ENCODE assay signal across 9 mouse cellular contexts in the genomic region with DNA sequence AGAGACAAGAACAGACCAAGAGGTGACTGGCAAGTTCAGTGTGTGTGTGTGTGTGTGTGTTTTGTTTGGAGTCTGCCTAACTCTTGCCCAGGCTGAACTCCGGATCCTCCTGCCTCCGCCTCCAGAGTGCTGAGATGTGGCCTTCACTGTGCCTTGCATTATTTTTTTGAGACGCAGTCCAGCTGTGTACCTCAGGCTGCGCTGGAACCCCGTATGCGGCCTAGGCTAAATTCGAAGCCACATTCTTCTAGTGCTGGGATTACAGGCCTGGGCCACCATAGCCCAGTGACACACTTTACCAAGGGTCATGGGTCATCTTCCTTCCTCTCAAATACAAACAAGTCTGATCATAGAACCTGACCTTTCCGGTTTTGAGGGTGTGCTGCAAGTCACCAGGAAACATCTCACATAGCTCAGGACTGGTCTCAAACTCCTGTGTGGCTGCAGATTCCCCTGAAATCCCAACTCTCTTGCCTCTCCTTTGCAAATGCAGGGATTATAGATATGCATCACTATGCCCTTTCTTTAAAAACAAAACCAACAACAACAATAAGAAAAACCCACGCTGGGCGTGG. TPM values are rescaled to one million over a fixed set of nuclear protein-coding genes. Genes with fewer than 3 reads are reported as not detected.
DNase-seq lines count a peak whose midpoint lies in the region; ATAC-seq lines count a peak whose summit lies in the region.
"Had no signal": no experiment of that assay in that cellular context is flagged by ENCODE, and none has a peak within 500 bp of the region (broad histone marks: within the 10 kb centered on the region; RNA-seq: fewer than 3 reads in every experiment).

No protein-coding gene starts in this region.

- H3K36me3 ChIP-seq in megakaryocyte, embryonic 14.5 days (replicated peaks; ENCODE audit: low read length): peaks cover 51% of the 10 kb centered on the region
- peaks cover 48% of the 10 kb centered on the region for H3K36me3 ChIP-seq in limb, embryonic 10.5 days
- peaks cover 31% of the 10 kb centered on the region for H3K36me3 ChIP-seq in stomach, embryonic 14.5 days (ENCODE audit: control insufficient read depth, insufficient read depth, low read length)

- peak; percentile 36 for DNase-seq in adrenal gland, adult 2 months
- DNase-seq in adrenal gland, postnatal 4 days (ENCODE audit: low spot score in 2 of 2): no peak
- DNase-seq in limb, embryonic 10.5 days (ENCODE audit: low spot score): no peak
- no peak for DNase-seq in urinary bladder, postnatal 4 days (ENCODE audit: low spot score in 2 of 2)
- DNase-seq in left cerebral cortex, adult 8-10 months (ENCODE audit: low spot score in 2 of 2): no peak

- ATAC-seq in megakaryocyte, adult 5-6 weeks (ENCODE audit: poor library complexity, severe bottlenecking): no peak
- ATAC-seq in stomach, embryonic 14.5 days (ENCODE audit: insufficient number of reproducible peaks, insufficient read depth, low FRiP score, low read depth): no peak

- peaks cover 53% of the 10 kb centered on the region for H3K4me1 ChIP-seq in megakaryocyte, embryonic 14.5 days
- H3K4me1 ChIP-seq in limb, embryonic 10.5 days: peaks cover 10% of the 10 kb centered on the region
- H3K4me1 ChIP-seq in stomach, embryonic 14.5 days (ENCODE audit: control insufficient read depth, insufficient read depth, low read length): peaks cover 7% of the 10 kb centered on the region

- H3K27me3 ChIP-seq in megakaryocyte, embryonic 14.5 days (replicated peaks): no peaks in the 10 kb centered on the region
- no peaks in the 10 kb centered on the region for H3K27me3 ChIP-seq in limb, embryonic 10.5 days (ENCODE audit: low read depth, poor library complexity, severe bottlenecking)
- H3K27me3 ChIP-seq in stomach, embryonic 14.5 days (ENCODE audit: control insufficient read depth, insufficient read depth, low read length): no peaks in the 10 kb centered on the region

- H3K4me3 ChIP-seq in megakaryocyte, embryonic 14.5 days (replicated peaks): peak overlapping the region; percentile 97
- H3K4me3 ChIP-seq in limb, embryonic 10.5 days: peak overlapping the region; percentile 96
- H3K4me3 ChIP-seq in stomach, embryonic 14.5 days (ENCODE audit: low read depth, low read length): peak overlapping the region; percentile 64

- H3K4me2 ChIP-seq in stomach, embryonic 14.5 days (replicated peaks; ENCODE audit: low read depth, low read length): peak overlapping the region; percentile 77

- peak overlapping the region; percentile 97 for H3K9ac ChIP-seq in stomach, embryonic 14.5 days (replicated peaks; ENCODE audit: low read depth, low read length)

- peak overlapping the region; percentile 93 for H3K27ac ChIP-seq in limb, embryonic 10.5 days
- H3K27ac ChIP-seq in stomach, embryonic 14.5 days (ENCODE audit: low read length): peak overlapping the region; percentile 77; the same call in 1 of the 2 replicates

- no peaks in the 10 kb centered on the region for H3K9me3 ChIP-seq in megakaryocyte, embryonic 14.5 days
- no peaks in the 10 kb centered on the region for H3K9me3 ChIP-seq in limb, embryonic 10.5 days (replicated peaks)
- H3K9me3 ChIP-seq in stomach, embryonic 14.5 days (ENCODE audit: control insufficient read depth, low read depth, low read length): no peaks in the 10 kb centered on the region

- 78% methylated on average over 10 of the region's 10 CpGs for whole genome bisulfite sequencing in limb, embryonic 10.5 days
- WGBS in stomach, embryonic 14.5 days: 58% methylated on average over 10 of the region's 10 CpGs

RNA-seq across cellular contexts. Expression of gene Ubxn1, which starts 1.1 kb away (rescaled TPM):
- 100 to 1,000 TPM; 197 to 224 TPM for total RNA-seq in adrenal gland, adult 2 months (2021)
- polyA plus RNA-seq in adrenal gland, adult 2 months (2012; rRNA removed): 140 and 142 TPM in 2 replicates
- 100 to 1,000 TPM; 217 to 224 TPM for total RNA-seq in adrenal gland, postnatal 4 days (2021)
- 125 and 325 TPM in 2 replicates for polyA plus RNA-seq in megakaryocyte, embryonic 14.5 days (2012; ENCODE audit: insufficient read depth, low replicate concordance)
- 63.2 and 66.8 TPM in 2 replicates for total RNA-seq in megakaryocyte, adult 5-6 weeks (2015)
- total RNA-seq in megakaryocyte, adult 5-6 weeks (2017): 149 and 168 TPM in 2 replicates
- polyA plus RNA-seq in limb, embryonic 10.5 days (2016; fragmentation: Nextera tagmentation; extraction: Ambion mirVana): 211 and 228 TPM in 2 replicates
- polyA plus RNA-seq in stomach, embryonic 14.5 days (2014; fragmentation: Nextera tagmentation; extraction: Ambion mirVana): 154 and 162 TPM in 2 replicates
- 100 to 1,000 TPM; 110 to 127 (median 113) TPM for total RNA-seq in left cerebral cortex, adult 8-10 months (2022)

RNA-seq across cellular contexts. Expression of gene Uqcc3, which starts 8.4 kb away (rescaled TPM):
- total RNA-seq in adrenal gland, adult 2 months (2021): 10 to 100 TPM; 48.7 to 76.9 TPM
- polyA plus RNA-seq in adrenal gland, adult 2 months (2012; rRNA removed): 16.0 and 18.1 TPM in 2 replicates
- 10 to 100 TPM; 56.6 to 59.1 TPM for total RNA-seq in adrenal gland, postnatal 4 days (2021)
- polyA plus RNA-seq in megakaryocyte, embryonic 14.5 days (2012; ENCODE audit: insufficient read depth, low replicate concordance): 6.2 and 84.6 TPM in 2 replicates
- total RNA-seq in megakaryocyte, adult 5-6 weeks (2015): 39.9 and 41.9 TPM in 2 replicates
- total RNA-seq in megakaryocyte, adult 5-6 weeks (2017): 58.1 and 75.6 TPM in 2 replicates
- polyA plus RNA-seq in limb, embryonic 10.5 days (2016; fragmentation: Nextera tagmentation; extraction: Ambion mirVana): 56.8 and 60.6 TPM in 2 replicates
- polyA plus RNA-seq in stomach, embryonic 14.5 days (2014; fragmentation: Nextera tagmentation; extraction: Ambion mirVana): 63.9 and 67.6 TPM in 2 replicates
- 10 to 100 TPM; 30.4 to 37.2 (median 33.3) TPM for total RNA-seq in left cerebral cortex, adult 8-10 months (2022)

RNA-seq across cellular contexts. Expression of gene Lbhd1, which starts 11.2 kb away (rescaled TPM):
- total RNA-seq in adrenal gland, adult 2 months (2021): 10 to 100 TPM in 1 of 2 experiments, 1 to 10 TPM in 1; 5.8 to 13.3 TPM
- 0.28 and 1.1 TPM in 2 replicates for polyA plus RNA-seq in adrenal gland, adult 2 months (2012; rRNA removed)
- total RNA-seq in adrenal gland, postnatal 4 days (2021): 10 to 100 TPM; 11.8 to 12.7 TPM
- 1.5 TPM in 1 of 2 replicates, not detected in the other for polyA plus RNA-seq in megakaryocyte, embryonic 14.5 days (2012; ENCODE audit: insufficient read depth, low replicate concordance)
- total RNA-seq in megakaryocyte, adult 5-6 weeks (2015): 29.0 and 50.8 TPM in 2 replicates
- total RNA-seq in megakaryocyte, adult 5-6 weeks (2017): 5.2 and 7.5 TPM in 2 replicates
- polyA plus RNA-seq in limb, embryonic 10.5 days (2016; fragmentation: Nextera tagmentation; extraction: Ambion mirVana): 110 and 149 TPM in 2 replicates
- polyA plus RNA-seq in stomach, embryonic 14.5 days (2014; fragmentation: Nextera tagmentation; extraction: Ambion mirVana): 58.5 and 82.3 TPM in 2 replicates
- 1 to 10 TPM; 4.7 to 9.0 (median 6.3) TPM for total RNA-seq in left cerebral cortex, adult 8-10 months (2022)

RNA-seq across cellular contexts. Expression of gene Gm49403, which starts 11.4 kb away (rescaled TPM):
- total RNA-seq in adrenal gland, adult 2 months (2021): not detected
- polyA plus RNA-seq in adrenal gland, adult 2 months (2012; rRNA removed): not detected in 2 replicates
- total RNA-seq in adrenal gland, postnatal 4 days (2021): not detected
- not detected in 2 replicates for polyA plus RNA-seq in megakaryocyte, embryonic 14.5 days (2012; ENCODE audit: insufficient read depth, low replicate concordance)
- not detected in 2 replicates for total RNA-seq in megakaryocyte, adult 5-6 weeks (2015)
- not detected in 2 replicates for total RNA-seq in megakaryocyte, adult 5-6 weeks (2017)
- not detected in 2 replicates for polyA plus RNA-seq in limb, embryonic 10.5 days (2016; fragmentation: Nextera tagmentation; extraction: Ambion mirVana)
- polyA plus RNA-seq in stomach, embryonic 14.5 days (2014; fragmentation: Nextera tagmentation; extraction: Ambion mirVana): not detected in 2 replicates
- not detected for total RNA-seq in left cerebral cortex, adult 8-10 months (2022)
- total RNA-seq: hematopoietic stem cell, adult 5-6 weeks had no signal

RNA-seq across cellular contexts. Expression of gene 1810009A15Rik, which starts 16.3 kb away (rescaled TPM):
- total RNA-seq in adrenal gland, adult 2 months (2021): 10 to 100 TPM; 46.8 to 53.6 TPM
- 4.3 and 5.6 TPM in 2 replicates for polyA plus RNA-seq in adrenal gland, adult 2 months (2012; rRNA removed)
- total RNA-seq in adrenal gland, postnatal 4 days (2021): 10 to 100 TPM; 36.7 to 37.7 TPM
- 10.2 and 72.7 TPM in 2 replicates for polyA plus RNA-seq in megakaryocyte, embryonic 14.5 days (2012; ENCODE audit: insufficient read depth, low replicate concordance)
- total RNA-seq in megakaryocyte, adult 5-6 weeks (2015): 43.9 and 64.0 TPM in 2 replicates
- 61.2 and 66.3 TPM in 2 replicates for total RNA-seq in megakaryocyte, adult 5-6 weeks (2017)
- 151 and 188 TPM in 2 replicates for polyA plus RNA-seq in limb, embryonic 10.5 days (2016; fragmentation: Nextera tagmentation; extraction: Ambion mirVana)
- 71.0 and 82.4 TPM in 2 replicates for polyA plus RNA-seq in stomach, embryonic 14.5 days (2014; fragmentation: Nextera tagmentation; extraction: Ambion mirVana)
- 10 to 100 TPM; 20.8 to 25.2 (median 21.8) TPM for total RNA-seq in left cerebral cortex, adult 8-10 months (2022)
